Mouse (Mus musculus): ENCODE measurements around the gene Ndufs7. TPM values are rescaled to one million over a fixed set of nuclear protein-coding genes. Genes with fewer than 3 reads are reported as not detected.

Gene Ndufs7
- total and polyA plus RNA-seq, 2 experiments from 2014 or later = 291 to 430 TPM

DNA sequence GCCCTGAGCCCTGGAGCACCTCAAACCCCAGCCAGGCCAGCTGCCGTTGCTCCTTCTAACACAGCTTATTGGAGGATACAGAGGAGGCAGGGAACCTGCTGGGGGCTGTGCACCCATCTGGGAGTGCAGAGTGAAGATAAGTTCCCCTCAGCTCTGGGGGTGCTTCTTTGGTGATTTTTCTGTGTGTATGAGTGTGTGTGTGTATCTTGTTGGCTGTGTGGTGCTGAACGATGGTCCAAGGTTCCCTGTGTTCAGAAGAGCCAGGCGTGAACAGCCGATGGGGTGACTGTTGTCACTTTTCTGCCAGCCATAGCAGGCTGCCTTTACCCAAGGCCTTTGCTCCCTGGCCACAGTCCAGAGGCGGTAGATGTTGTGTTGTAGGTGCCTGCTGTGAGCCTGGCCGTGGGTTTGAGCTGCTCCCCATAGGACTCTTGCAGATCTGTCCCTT lies 21.8 kb downstream of the Ndufs7 start:
- Histone ChIP-seq H3K36me3 (ENCODE audit: insufficient read depth, low read length) (peaks cover 8% of the 10 kb centered on the region), H3K4me2 (ENCODE audit: low read depth, low read length) (no peak overlapping the region), H3K9me3 (ENCODE audit: low read length) (no peaks in the 10 kb centered on the region), H3K27me3 (ENCODE audit: insufficient read depth, low read length) (no peaks in the 10 kb centered on the region), H3K4me3 (ENCODE audit: low read length) (no peak overlapping the region), H3K27ac (peak overlapping the region; percentile 37; the same call in 1 of the 2 replicates), H3K4me1 (ENCODE audit: insufficient read depth, low read length) (peaks cover 25% of the 10 kb centered on the region), H3K9ac (replicated peaks; ENCODE audit: low read length) (0 out of 2 replicates have a peak overlapping the region, but pooled peaks have one; percentile 28)
- ATAC-seq (no peak), DNase-seq (ENCODE audit: low spot score) (no peak)
- no peak for TF ChIP-seq CTCF (IDR thresholded peaks at IDR 0.05; ENCODE audit: low read depth)
- 54% methylated on average over 6 of the region's 6 CpGs for WGBS

GRCm38 (mm10) chr10:80271186-80271843 lies 22.4 kb downstream of the Ndufs7 start:
- H3K27me3 ChIP-seq (ENCODE audit: insufficient read depth, low read length) = no peaks in the 10 kb centered on the region
- no peak for ATAC-seq
- no peaks in the 10 kb centered on the region for H3K9me3 ChIP-seq (ENCODE audit: low read length)
- peaks cover 12% of the 10 kb centered on the region for H3K36me3 ChIP-seq (ENCODE audit: insufficient read depth, low read length)
- no peak for TF ChIP-seq CTCF (IDR thresholded peaks at IDR 0.05; ENCODE audit: low read depth)
- WGBS = 73% methylated on average over 5 of the region's 5 CpGs
- no peak for DNase-seq (ENCODE audit: low spot score)
- H3K4me2 ChIP-seq (ENCODE audit: low read depth, low read length) = no peak overlapping the region
- peak overlapping the region; percentile 37; the same call in 1 of the 2 replicates for H3K27ac ChIP-seq
- H3K4me1 ChIP-seq (ENCODE audit: insufficient read depth, low read length) = peaks cover 22% of the 10 kb centered on the region
- H3K4me3 ChIP-seq (ENCODE audit: low read length) = no peak overlapping the region
- peak overlapping the region; percentile 28; the same call in 1 of the 2 replicates for H3K9ac ChIP-seq (replicated peaks; ENCODE audit: low read length)

GRCm38 (mm10) chr10:80271870-80272585 lies 23.1 kb downstream of the Ndufs7 start:
- no peaks in the 10 kb centered on the region for H3K9me3 ChIP-seq (ENCODE audit: low read length)
- DNase-seq (ENCODE audit: low spot score) = no peak
- no peak for ATAC-seq
- no peak overlapping the region for H3K4me3 ChIP-seq (ENCODE audit: low read length)
- no peaks in the 10 kb centered on the region for H3K27me3 ChIP-seq (ENCODE audit: insufficient read depth, low read length)
- 85% methylated on average over 8 of the region's 8 CpGs for WGBS
- no peak overlapping the region; the same call in 1 of the 2 replicates for H3K9ac ChIP-seq (replicated peaks; ENCODE audit: low read length)
- peaks cover 18% of the 10 kb centered on the region for H3K36me3 ChIP-seq (ENCODE audit: insufficient read depth, low read length)
- no peak overlapping the region for H3K4me2 ChIP-seq (ENCODE audit: low read depth, low read length)
- TF ChIP-seq CTCF (IDR thresholded peaks at IDR 0.05; ENCODE audit: low read depth) = no peak
- H3K4me1 ChIP-seq (ENCODE audit: insufficient read depth, low read length) = peaks cover 20% of the 10 kb centered on the region
- H3K27ac ChIP-seq = no peak overlapping the region

DNA sequence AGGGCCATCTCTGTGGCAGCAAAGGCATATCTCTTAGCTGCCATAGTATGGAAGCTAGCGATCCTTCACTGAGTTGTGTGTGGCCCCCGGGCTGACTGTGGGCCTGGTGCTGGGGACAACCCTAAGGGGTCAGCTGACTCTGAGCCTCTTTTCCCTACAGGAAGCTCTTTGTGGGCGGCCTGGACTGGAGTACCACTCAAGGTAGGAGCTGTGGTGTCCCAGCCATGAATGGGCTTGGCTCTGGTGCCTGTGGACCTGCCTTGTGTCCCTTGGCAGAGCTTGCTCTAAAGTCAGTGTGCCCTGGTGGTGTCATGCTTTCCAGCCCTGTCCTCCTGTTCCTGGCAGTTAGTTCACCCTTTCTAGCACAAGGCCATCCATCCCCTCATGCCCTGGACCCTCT lies 24.9 kb downstream of the Ndufs7 start:
- Histone ChIP-seq H3K4me2 (ENCODE audit: low read depth, low read length) (no peak overlapping the region), H3K4me1 (ENCODE audit: insufficient read depth, low read length) (peaks cover 6% of the 10 kb centered on the region; the same call in 1 of the 2 replicates), H3K36me3 (ENCODE audit: insufficient read depth, low read length) (peaks cover 31% of the 10 kb centered on the region), H3K9ac (replicated peaks; ENCODE audit: low read length) (no peak overlapping the region), H3K27ac (no peak overlapping the region), H3K4me3 (ENCODE audit: low read length) (no peak overlapping the region), H3K27me3 (ENCODE audit: insufficient read depth, low read length) (no peaks in the 10 kb centered on the region), H3K9me3 (ENCODE audit: low read length) (no peaks in the 10 kb centered on the region)
- no peak for DNase-seq (ENCODE audit: low spot score)
- 89% methylated on average over 3 of the region's 3 CpGs for WGBS
- no peak for ATAC-seq
- no peak for TF ChIP-seq CTCF (IDR thresholded peaks at IDR 0.05; ENCODE audit: low read depth)

DNA sequence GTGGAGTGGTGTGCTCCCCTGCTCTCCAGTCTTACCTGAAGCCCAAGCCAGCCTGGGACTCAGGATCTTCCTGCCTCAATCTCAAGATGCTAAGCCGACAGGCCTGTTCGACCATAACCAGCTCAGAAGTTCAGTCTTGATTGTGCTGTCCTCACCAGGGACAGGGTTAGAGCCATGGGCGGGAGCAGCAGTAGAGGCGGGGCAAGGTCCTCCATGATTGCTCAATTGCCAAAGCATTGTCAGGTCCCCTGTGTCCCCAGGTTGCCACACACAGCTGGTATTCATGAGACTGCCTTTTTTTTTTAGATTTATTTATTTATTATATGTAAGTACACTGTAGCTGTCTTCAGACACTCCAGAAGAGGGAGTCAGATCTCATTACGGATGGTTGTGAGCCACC lies 27.3 kb downstream of the Ndufs7 start:
- H3K4me3 ChIP-seq (ENCODE audit: low read length) = no peak overlapping the region
- no peak overlapping the region for H3K27ac ChIP-seq
- no peak for ATAC-seq
- H3K4me2 ChIP-seq (ENCODE audit: low read depth, low read length) = no peak overlapping the region
- H3K9ac ChIP-seq (replicated peaks; ENCODE audit: low read length) = no peak overlapping the region
- peaks cover 45% of the 10 kb centered on the region for H3K36me3 ChIP-seq (ENCODE audit: insufficient read depth, low read length)
- DNase-seq (ENCODE audit: low spot score) = no peak
- no peak for TF ChIP-seq CTCF (IDR thresholded peaks at IDR 0.05; ENCODE audit: low read depth)
- H3K9me3 ChIP-seq (ENCODE audit: low read length) = no peaks in the 10 kb centered on the region
- 91% methylated on average over 4 of the region's 5 CpGs for WGBS
- H3K27me3 ChIP-seq (ENCODE audit: insufficient read depth, low read length) = no peaks in the 10 kb centered on the region
- no peaks in the 10 kb centered on the region for H3K4me1 ChIP-seq (ENCODE audit: insufficient read depth, low read length)

- no peak overlapping the region for H3K4me2 ChIP-seq (ENCODE audit: low read depth, low read length)
- no peak for TF ChIP-seq CTCF (IDR thresholded peaks at IDR 0.05; ENCODE audit: low read depth)
- DNase-seq (ENCODE audit: low spot score) = no peak
- no peak overlapping the region for H3K4me3 ChIP-seq (ENCODE audit: low read length)
- no peak overlapping the region for H3K9ac ChIP-seq (replicated peaks; ENCODE audit: low read length)
- H3K27ac ChIP-seq = no peak overlapping the region
- no peaks in the 10 kb centered on the region for H3K9me3 ChIP-seq (ENCODE audit: low read length)
- no peak for ATAC-seq
- no peaks in the 10 kb centered on the region for H3K27me3 ChIP-seq (ENCODE audit: insufficient read depth, low read length)
- peaks cover 56% of the 10 kb centered on the region for H3K36me3 ChIP-seq (ENCODE audit: insufficient read depth, low read length)
- WGBS = 94% methylated on average over 9 of the region's 9 CpGs
- no peaks in the 10 kb centered on the region for H3K4me1 ChIP-seq (ENCODE audit: insufficient read depth, low read length)
Observed at GRCm38 (mm10) chr10:80278390-80278789, 29.5 kb downstream of the Ndufs7 start.
